ENCODE assay signal across 12 mouse cellular contexts in the genomic region with DNA sequence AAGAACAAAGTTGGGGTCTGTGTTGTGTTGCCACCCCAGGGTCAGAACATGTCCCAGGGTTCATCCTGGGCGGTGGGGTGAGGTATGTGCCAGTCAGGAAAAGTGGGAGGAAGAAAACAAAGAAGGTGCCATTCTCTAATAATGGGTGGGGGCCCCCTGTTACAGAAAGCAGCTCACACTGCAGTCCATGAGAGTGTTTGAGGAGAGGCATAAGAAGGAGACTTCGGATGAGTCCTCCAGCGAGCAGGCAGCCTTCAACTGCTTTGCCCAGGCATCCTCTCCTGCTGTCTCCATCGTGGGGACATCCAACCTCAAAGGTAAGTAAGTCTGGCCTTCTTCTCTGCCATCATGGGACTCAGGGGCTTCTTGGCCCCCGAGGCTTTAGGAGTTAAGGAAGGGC. TPM values are rescaled to one million over a fixed set of nuclear protein-coding genes. Genes with fewer than 3 reads are reported as not detected.
DNase-seq lines count a peak whose midpoint lies in the region; ATAC-seq and TF ChIP-seq lines count a peak whose summit lies in the region.
"Had no signal": no experiment of that assay in that cellular context is flagged by ENCODE, and none has a peak within 500 bp of the region (broad histone marks: within the 10 kb centered on the region; RNA-seq: fewer than 3 reads in every experiment).

No protein-coding gene starts in this region.

- H3K4me3 ChIP-seq in kidney, embryonic 16.5 days (ENCODE audit: low read length): peak overlapping the region; percentile 27
- no peak overlapping the region for H3K4me3 ChIP-seq in ES-Bruce4 (ENCODE audit: low read depth, low read length)
- H3K4me3 ChIP-seq in embryonic facial prominence, embryonic 10.5 days: peak overlapping the region; percentile 42
- no peak overlapping the region for H3K4me3 ChIP-seq in intestine, postnatal 0 days (ENCODE audit: low read depth, low read length)

- TF ChIP-seq CTCF in ES-Bruce4 (IDR thresholded peaks at IDR 0.05; ENCODE audit: low read depth, low read length): no peak
- TF ChIP-seq CTCF in intestine, postnatal 0 days (IDR thresholded peaks at IDR 0.05; ENCODE audit: low read depth): no peak

- H3K36me3 ChIP-seq in kidney, embryonic 16.5 days (ENCODE audit: insufficient read depth, low read length): peaks cover 19% of the 10 kb centered on the region; the same call in 1 of the 2 replicates
- peaks cover 60% of the 10 kb centered on the region for H3K36me3 ChIP-seq in ES-Bruce4 (ENCODE audit: control insufficient read depth, insufficient read depth, low read length, poor library complexity, severe bottlenecking)
- peaks cover 72% of the 10 kb centered on the region for H3K36me3 ChIP-seq in embryonic facial prominence, embryonic 10.5 days (replicated peaks)
- peaks cover 45% of the 10 kb centered on the region for H3K36me3 ChIP-seq in intestine, postnatal 0 days (ENCODE audit: control insufficient read depth, insufficient read depth)

- peak overlapping the region; percentile 56 for H3K9ac ChIP-seq in kidney, embryonic 16.5 days (replicated peaks; ENCODE audit: low read length)
- no peak overlapping the region for H3K9ac ChIP-seq in ES-Bruce4 (ENCODE audit: low read depth, poor library complexity, severe bottlenecking)
- no peak overlapping the region for H3K9ac ChIP-seq in intestine, postnatal 0 days (ENCODE audit: low read depth, low read length)

- H3K4me2 ChIP-seq in kidney, embryonic 16.5 days (replicated peaks; ENCODE audit: low read depth, low read length): peak overlapping the region; percentile 68
- peak overlapping the region; percentile 7; the same call in 1 of the 2 replicates for H3K4me2 ChIP-seq in intestine, postnatal 0 days (replicated peaks; ENCODE audit: low read depth)

- H3K27ac ChIP-seq in kidney, embryonic 16.5 days (ENCODE audit: low read length): peak overlapping the region; percentile 59
- peak overlapping the region; percentile 23 for H3K27ac ChIP-seq in ES-Bruce4 (ENCODE audit: insufficient read depth, low read length)
- peak overlapping the region; percentile 61; the same call in 1 of the 2 replicates for H3K27ac ChIP-seq in embryonic facial prominence, embryonic 10.5 days (replicated peaks)
- no peak overlapping the region for H3K27ac ChIP-seq in intestine, postnatal 0 days (ENCODE audit: low read depth, low read length)
- H3K27ac ChIP-seq: hindbrain, postnatal 0 days had no signal

- TF ChIP-seq POLR2A in ES-Bruce4 (IDR thresholded peaks at IDR 0.05; ENCODE audit: insufficient read depth, low read length): no peak

- WGBS in kidney, embryonic 16.5 days: 51% methylated on average over 5 of the region's 5 CpGs
- WGBS in embryonic facial prominence, embryonic 10.5 days: 39% methylated on average over 5 of the region's 5 CpGs
- 60% methylated on average over 5 of the region's 5 CpGs for WGBS in intestine, postnatal 0 days

- no peak for DNase-seq in kidney, adult 18-20 months
- DNase-seq in embryonic facial prominence, embryonic 10.5 days (ENCODE audit: low spot score): no peak
- no peak for DNase-seq in right cerebral cortex, adult 18-20 months
- no peak for DNase-seq in ovary, postnatal 10 days (ENCODE audit: low spot score)
- DNase-seq: cerebellum, adult 8-10 months; heart, adult 18-20 months; heart, postnatal 36 days had no signal

- H3K9me3 ChIP-seq in kidney, embryonic 16.5 days (ENCODE audit: low read length): no peaks in the 10 kb centered on the region
- H3K9me3 ChIP-seq in ES-Bruce4 (replicated peaks; ENCODE audit: control insufficient read depth, insufficient read depth, low read length, poor library complexity, severe bottlenecking): no peaks in the 10 kb centered on the region
- no peaks in the 10 kb centered on the region for H3K9me3 ChIP-seq in embryonic facial prominence, embryonic 10.5 days
- H3K9me3 ChIP-seq in intestine, postnatal 0 days (ENCODE audit: control insufficient read depth): no peaks in the 10 kb centered on the region

- peaks cover 12% of the 10 kb centered on the region; the same call in 1 of the 2 replicates for H3K4me1 ChIP-seq in kidney, embryonic 16.5 days (ENCODE audit: insufficient read depth, low read length)
- peaks cover 4% of the 10 kb centered on the region for H3K4me1 ChIP-seq in ES-Bruce4 (ENCODE audit: control insufficient read depth, insufficient read depth, low read length)
- peaks cover 66% of the 10 kb centered on the region for H3K4me1 ChIP-seq in embryonic facial prominence, embryonic 10.5 days
- 0 out of 2 replicates have a peak, but pooled peaks cover 3% of the 10 kb centered on the region for H3K4me1 ChIP-seq in intestine, postnatal 0 days (replicated peaks; ENCODE audit: control insufficient read depth, insufficient read depth, low read length)

- TF ChIP-seq EP300 in ES-Bruce4 (IDR thresholded peaks at IDR 0.05; ENCODE audit: insufficient read depth, low read depth, low read length): no peak

- H3K27me3 ChIP-seq in kidney, embryonic 16.5 days (ENCODE audit: insufficient read depth, low read length): peaks cover 88% of the 10 kb centered on the region
- H3K27me3 ChIP-seq in ES-Bruce4 (ENCODE audit: control insufficient read depth, insufficient read depth, low read length, poor library complexity, severe bottlenecking): no peaks in the 10 kb centered on the region
- H3K27me3 ChIP-seq in embryonic facial prominence, embryonic 10.5 days (replicated peaks; ENCODE audit: low read depth, poor library complexity, severe bottlenecking): peaks cover 99% of the 10 kb centered on the region
- H3K27me3 ChIP-seq in intestine, postnatal 0 days (replicated peaks; ENCODE audit: control insufficient read depth, insufficient read depth, low read length): no peaks in the 10 kb centered on the region

- no peak for ATAC-seq in kidney, embryonic 16.5 days (ENCODE audit: low FRiP score, low TSS enrichment)
- ATAC-seq in intestine, postnatal 0 days: no peak
- ATAC-seq: CD4-positive, CD25-positive, alpha-beta regulatory T cell, adult 4 months; hindbrain, postnatal 0 days had no signal

RNA-seq across cellular contexts. Expression of gene Tbx3, which starts 8.0 kb away (rescaled TPM):
- polyA plus RNA-seq in kidney, embryonic 16.5 days (2015; fragmentation: Nextera tagmentation; extraction: Ambion mirVana): 52.6 and 60.5 TPM in 2 replicates
- polyA plus RNA-seq in ES-Bruce4 (2011; ENCODE audit: insufficient read depth, insufficient read length, low read depth, missing spikeins): 29.8 and 30.1 TPM in 2 replicates
- polyA plus RNA-seq in embryonic facial prominence, embryonic 10.5 days (2016; fragmentation: Nextera tagmentation; extraction: Ambion mirVana): 58.3 and 64.8 TPM in 2 replicates
- 30.6 and 42.6 TPM in 2 replicates for polyA plus RNA-seq in intestine, postnatal 0 days (2015; fragmentation: Nextera tagmentation; extraction: Ambion mirVana)

Comparison
In these comparisons a context has a peak if more than half of its experiments do, and no peak if none do; other contexts are left out.
1. H3K4me3 ChIP-seq: peak in kidney, embryonic 16.5 days (single experiment) and embryonic facial prominence, embryonic 10.5 days (single experiment); none in ES-Bruce4 (single experiment) and intestine, postnatal 0 days (single experiment).